ENCODE assay signal across 17 mouse cellular contexts in the genomic region with DNA sequence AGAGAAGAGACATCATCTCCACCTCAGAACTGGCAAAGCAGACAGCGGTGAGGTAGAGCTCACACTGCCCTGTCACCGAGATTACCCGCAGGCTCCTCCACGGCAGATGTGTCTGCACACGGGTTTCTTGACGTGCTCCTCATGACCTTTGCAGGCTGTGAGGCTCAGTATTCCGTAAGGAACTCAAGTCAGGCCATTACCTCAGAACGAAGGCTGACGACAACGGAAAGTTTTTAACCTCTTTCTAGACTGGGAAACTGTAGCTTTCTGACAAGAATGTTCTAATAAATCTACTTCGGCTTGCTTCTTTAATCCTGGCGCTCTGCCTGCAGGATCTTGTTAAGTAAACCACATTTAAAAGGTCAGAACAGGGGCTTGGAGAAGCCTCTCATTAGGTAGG. TPM values are rescaled to one million over a fixed set of nuclear protein-coding genes. Genes with fewer than 3 reads are reported as not detected.
DNase-seq lines count a peak whose midpoint lies in the region; ATAC-seq lines count a peak whose summit lies in the region.
"Had no signal": no experiment of that assay in that cellular context is flagged by ENCODE, and none has a peak within 500 bp of the region (broad histone marks: within the 10 kb centered on the region; RNA-seq: fewer than 3 reads in every experiment).

No protein-coding gene starts in this region.

- no peak overlapping the region for H3K4me3 ChIP-seq in limb, embryonic 12.5 days (replicated peaks)
- no peak overlapping the region for H3K4me3 ChIP-seq in limb, embryonic 10.5 days
- H3K4me3 ChIP-seq in brown adipose tissue, adult 24 weeks (ENCODE audit: insufficient read depth, low read depth, low read length) = no peak overlapping the region
- H3K4me3 ChIP-seq: forebrain, embryonic 15.5 days; heart, embryonic 13.5 days; hindbrain, embryonic 15.5 days had no signal

- H3K9ac ChIP-seq in limb, embryonic 12.5 days (replicated peaks) = no peak overlapping the region
- H3K9ac ChIP-seq: forebrain, embryonic 15.5 days; heart, embryonic 13.5 days; hindbrain, embryonic 15.5 days had no signal

- no peaks in the 10 kb centered on the region for H3K27me3 ChIP-seq in limb, embryonic 12.5 days
- no peaks in the 10 kb centered on the region for H3K27me3 ChIP-seq in limb, embryonic 10.5 days (ENCODE audit: low read depth, poor library complexity, severe bottlenecking)
- H3K27me3 ChIP-seq: forebrain, embryonic 15.5 days; heart, embryonic 13.5 days; hindbrain, embryonic 15.5 days had no signal

- DNase-seq in adrenal gland, postnatal 14 days = peak; percentile 47
- DNase-seq in adrenal gland, postnatal 25 days = no peak
- no peak for DNase-seq in limb, embryonic 10.5 days (ENCODE audit: low spot score)
- DNase-seq in mesoderm, embryonic 11.5 days (ENCODE audit: low read depth, low spot score) = peak; percentile 4
- DNase-seq in c-Kit-positive CD71-positive TER-119-positive erythroid progenitor cells, embryonic 14.5 days (ENCODE audit: low spot score) = no peak
- no peak for DNase-seq in spleen, postnatal 36 days (ENCODE audit: low spot score in 2 of 2)
- DNase-seq: cerebellum, adult 18-20 months; cerebellum, adult 9-11 months; cerebellum, postnatal 36 days; gastrocnemius, postnatal 36 days; heart, adult 11 months; heart, postnatal 36 days had no signal

- no peak for ATAC-seq in limb, embryonic 12.5 days (ENCODE audit: insufficient number of reproducible peaks, insufficient read depth, low FRiP score, low TSS enrichment, low read depth)
- ATAC-seq: forebrain, embryonic 15.5 days had no signal

- H3K4me2 ChIP-seq in limb, embryonic 12.5 days = no peak overlapping the region
- H3K4me2 ChIP-seq: forebrain, embryonic 15.5 days; heart, embryonic 13.5 days; hindbrain, embryonic 15.5 days had no signal

- H3K27ac ChIP-seq in limb, embryonic 12.5 days = peak overlapping the region; percentile 36; the same call in 1 of the 2 replicates
- no peak overlapping the region for H3K27ac ChIP-seq in limb, embryonic 10.5 days
- 0 out of 2 replicates have a peak overlapping the region, but pooled peaks have one; percentile 28 for H3K27ac ChIP-seq in brown adipose tissue, adult 24 weeks (replicated peaks; ENCODE audit: low read depth, low read length)
- H3K27ac ChIP-seq: forebrain, embryonic 15.5 days; heart, embryonic 13.5 days; hindbrain, embryonic 15.5 days had no signal

- no peaks in the 10 kb centered on the region for H3K9me3 ChIP-seq in limb, embryonic 12.5 days
- no peaks in the 10 kb centered on the region for H3K9me3 ChIP-seq in limb, embryonic 10.5 days (replicated peaks)
- H3K9me3 ChIP-seq: forebrain, embryonic 15.5 days; heart, embryonic 13.5 days; hindbrain, embryonic 15.5 days had no signal

- WGBS in limb, embryonic 12.5 days = 24% methylated on average over 12 of the region's 12 CpGs
- 49% methylated on average over 12 of the region's 12 CpGs for WGBS in limb, embryonic 10.5 days

- peaks cover 27% of the 10 kb centered on the region; the same call in 1 of the 2 replicates for H3K4me1 ChIP-seq in limb, embryonic 12.5 days (replicated peaks)
- peaks cover 17% of the 10 kb centered on the region for H3K4me1 ChIP-seq in limb, embryonic 10.5 days
- H3K4me1 ChIP-seq in brown adipose tissue, adult 24 weeks (ENCODE audit: control insufficient read depth, insufficient read depth, insufficient read length, low read length) = no peaks in the 10 kb centered on the region
- H3K4me1 ChIP-seq: forebrain, embryonic 15.5 days; heart, embryonic 13.5 days; hindbrain, embryonic 15.5 days had no signal

- no peaks in the 10 kb centered on the region for H3K36me3 ChIP-seq in limb, embryonic 12.5 days
- H3K36me3 ChIP-seq in limb, embryonic 10.5 days = no peaks in the 10 kb centered on the region
- H3K36me3 ChIP-seq: forebrain, embryonic 15.5 days; heart, embryonic 13.5 days; hindbrain, embryonic 15.5 days had no signal

RNA-seq across cellular contexts. Expression of a gene that starts 15.8 kb away (rescaled TPM):
- 10.5 TPM in 2 replicates for total RNA-seq in adrenal gland, postnatal 14 days (2021)
- total RNA-seq in adrenal gland, postnatal 25 days (2021) = 10.0 and 16.2 TPM in 2 replicates
- 12.3 and 13.8 TPM in 2 replicates for polyA plus RNA-seq in limb, embryonic 12.5 days (2016; fragmentation: Nextera tagmentation; extraction: Ambion mirVana)
- 12.5 and 13.9 TPM in 2 replicates for polyA plus RNA-seq in limb, embryonic 10.5 days (2016; fragmentation: Nextera tagmentation; extraction: Ambion mirVana)
- polyA plus RNA-seq in brown adipose tissue, adult 24 weeks (2012; ENCODE audit: insufficient read depth, insufficient read length, missing spikeins) = 3.4 and 5.2 TPM in 2 replicates

RNA-seq across cellular contexts. Expression of a gene that starts 59.7 kb away (rescaled TPM):
- total RNA-seq in adrenal gland, postnatal 14 days (2021) = 59.1 and 64.9 TPM in 2 replicates
- 91.0 and 92.7 TPM in 2 replicates for total RNA-seq in adrenal gland, postnatal 25 days (2021)
- 41.3 and 42.8 TPM in 2 replicates for polyA plus RNA-seq in limb, embryonic 12.5 days (2016; fragmentation: Nextera tagmentation; extraction: Ambion mirVana)
- polyA plus RNA-seq in limb, embryonic 10.5 days (2016; fragmentation: Nextera tagmentation; extraction: Ambion mirVana) = 24.6 and 34.7 TPM in 2 replicates
- polyA plus RNA-seq in brown adipose tissue, adult 24 weeks (2012; ENCODE audit: insufficient read depth, insufficient read length, missing spikeins) = 39.5 and 43.1 TPM in 2 replicates

Comparison
In these comparisons a context has a peak if more than half of its experiments do, and no peak if none do; other contexts are left out.
1. DNase-seq: peak in adrenal gland, postnatal 14 days (single experiment) and mesoderm, embryonic 11.5 days (single experiment); none in adrenal gland, postnatal 25 days (single experiment), limb, embryonic 10.5 days (single experiment), c-Kit-positive CD71-positive TER-119-positive erythroid progenitor cells, embryonic 14.5 days (single experiment) and spleen, postnatal 36 days (0 of 2).